Mouse (Mus musculus): Measurements from ENCODE around the gene Ccdc183. TPM values are rescaled to one million over a fixed set of nuclear protein-coding genes. Genes with fewer than 3 reads are reported as not detected.
A peak's percentile ranks its signal among the peaks of the same experiment; 100 is the strongest.

Gene Ccdc183
- polyA plus RNA-seq, 1 experiment: not detected

DNA sequence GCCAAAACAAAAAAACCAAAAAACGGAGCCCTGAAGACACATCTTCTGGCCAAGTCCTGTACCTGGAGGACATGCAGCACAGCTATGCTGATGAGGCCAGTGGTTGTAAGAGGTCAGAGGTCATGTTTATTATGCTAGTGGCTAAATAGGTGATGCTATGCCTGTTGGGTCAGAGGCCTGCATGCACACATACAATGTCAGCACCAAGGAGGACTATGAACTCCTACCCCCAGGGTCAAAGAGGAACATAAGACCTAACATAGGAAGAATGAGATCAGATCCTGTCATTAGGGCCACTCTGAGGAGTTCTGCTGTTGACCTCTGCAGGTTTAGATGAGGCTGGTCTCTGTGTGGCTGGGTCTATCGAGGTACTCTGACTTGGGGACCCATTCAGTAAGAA is 17.4 kb downstream of the Ccdc183 start:
- no peak overlapping the region for H3K4me3 ChIP-seq (ENCODE audit: low read depth, low read length)
- H3K4me1 ChIP-seq (ENCODE audit: control insufficient read depth, insufficient read depth, low read length): no peaks in the 10 kb centered on the region
- TF ChIP-seq CTCF (IDR thresholded peaks at IDR 0.05; ENCODE audit: low read depth, low read length) (no peak), EP300 (IDR thresholded peaks at IDR 0.05; ENCODE audit: insufficient read depth, low read depth, low read length) (no peak), POLR2A (IDR thresholded peaks at IDR 0.05; ENCODE audit: insufficient read depth, low read length) (no peak)
- peaks cover 25% of the 10 kb centered on the region for H3K36me3 ChIP-seq (ENCODE audit: control insufficient read depth, insufficient read depth, low read length, poor library complexity, severe bottlenecking)
- H3K9ac ChIP-seq (ENCODE audit: low read depth, poor library complexity, severe bottlenecking): no peak overlapping the region
- no peaks in the 10 kb centered on the region for H3K9me3 ChIP-seq (replicated peaks; ENCODE audit: control insufficient read depth, insufficient read depth, low read length, poor library complexity, severe bottlenecking)
- H3K27me3 ChIP-seq (ENCODE audit: control insufficient read depth, insufficient read depth, low read length, poor library complexity, severe bottlenecking): no peaks in the 10 kb centered on the region
- H3K27ac ChIP-seq (ENCODE audit: insufficient read depth, low read length): no peak overlapping the region

DNA sequence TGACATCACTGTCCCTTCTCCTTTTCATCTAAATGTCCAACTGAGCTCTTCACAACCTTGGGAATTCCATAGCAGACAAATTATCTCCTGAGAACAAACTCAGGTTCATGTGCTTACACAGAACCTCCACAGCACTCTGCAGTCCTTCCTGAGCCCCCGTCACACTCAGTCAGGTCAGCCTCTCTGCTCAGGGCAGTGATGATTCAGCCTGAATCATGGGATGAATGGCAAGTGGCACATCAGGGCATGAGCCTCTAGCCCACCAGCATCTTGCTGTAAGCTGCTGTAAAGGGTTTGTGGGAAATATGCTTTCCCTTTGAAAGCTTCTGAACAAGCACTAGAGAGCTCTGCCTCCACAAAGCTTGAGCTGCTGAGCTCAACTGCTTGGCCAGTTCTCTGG is 18.7 kb downstream of the Ccdc183 start:
- Histone ChIP-seq H3K9me3 (replicated peaks; ENCODE audit: control insufficient read depth, insufficient read depth, low read length, poor library complexity, severe bottlenecking) (no peaks in the 10 kb centered on the region), H3K4me3 (ENCODE audit: low read depth, low read length) (no peak overlapping the region), H3K27me3 (ENCODE audit: control insufficient read depth, insufficient read depth, low read length, poor library complexity, severe bottlenecking) (no peaks in the 10 kb centered on the region), H3K36me3 (ENCODE audit: control insufficient read depth, insufficient read depth, low read length, poor library complexity, severe bottlenecking) (peaks cover 29% of the 10 kb centered on the region), H3K4me1 (ENCODE audit: control insufficient read depth, insufficient read depth, low read length) (no peaks in the 10 kb centered on the region), H3K27ac (ENCODE audit: insufficient read depth, low read length) (no peak overlapping the region), H3K9ac (ENCODE audit: low read depth, poor library complexity, severe bottlenecking) (no peak overlapping the region)
- no peak for TF ChIP-seq CTCF (IDR thresholded peaks at IDR 0.05; ENCODE audit: low read depth, low read length)
- no peak for TF ChIP-seq EP300 (IDR thresholded peaks at IDR 0.05; ENCODE audit: insufficient read depth, low read depth, low read length)
- no peak for TF ChIP-seq POLR2A (IDR thresholded peaks at IDR 0.05; ENCODE audit: insufficient read depth, low read length)

DNA sequence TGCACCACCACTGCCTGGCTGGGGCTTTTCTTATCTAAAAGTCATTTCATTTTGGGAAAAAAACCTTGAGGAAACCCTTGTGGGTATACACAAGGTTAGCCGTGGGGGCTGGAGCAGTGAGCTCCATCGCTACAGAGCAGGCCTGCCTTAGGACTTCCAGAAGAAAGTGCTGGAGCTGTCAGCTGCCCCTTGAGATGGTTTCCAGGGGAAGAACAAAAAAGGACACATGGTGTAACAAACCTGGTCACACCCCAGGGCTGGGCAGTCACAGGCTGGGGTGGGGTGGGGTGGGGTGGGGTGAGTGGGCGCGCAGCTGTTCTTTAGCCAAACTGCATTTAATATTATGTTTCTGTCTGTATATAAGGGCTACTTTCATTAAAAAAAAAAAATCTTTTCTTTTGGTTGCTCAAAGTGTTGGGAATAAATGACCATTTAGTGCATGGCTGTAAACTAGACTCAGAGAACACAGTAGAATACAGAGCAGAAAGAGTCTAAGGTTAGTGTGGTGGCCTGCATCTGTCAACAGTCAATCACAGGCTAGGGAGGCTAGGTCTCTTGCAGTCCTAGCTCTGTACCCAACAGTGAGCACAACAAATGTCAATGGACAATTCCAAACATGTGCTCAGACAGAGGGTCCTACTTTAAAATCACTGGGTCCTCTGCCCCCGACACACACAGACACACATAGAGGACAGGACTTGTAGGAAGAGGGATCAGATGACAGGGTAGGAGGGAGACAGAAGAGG is 20.5 kb downstream of the Ccdc183 start:
- no peak overlapping the region for H3K9ac ChIP-seq (ENCODE audit: low read depth, poor library complexity, severe bottlenecking)
- H3K27ac ChIP-seq (ENCODE audit: insufficient read depth, low read length): no peak overlapping the region
- H3K9me3 ChIP-seq (replicated peaks; ENCODE audit: control insufficient read depth, insufficient read depth, low read length, poor library complexity, severe bottlenecking): no peaks in the 10 kb centered on the region
- no peaks in the 10 kb centered on the region for H3K4me1 ChIP-seq (ENCODE audit: control insufficient read depth, insufficient read depth, low read length)
- no peaks in the 10 kb centered on the region for H3K27me3 ChIP-seq (ENCODE audit: control insufficient read depth, insufficient read depth, low read length, poor library complexity, severe bottlenecking)
- TF ChIP-seq EP300 (IDR thresholded peaks at IDR 0.05; ENCODE audit: insufficient read depth, low read depth, low read length): no peak
- no peak for TF ChIP-seq CTCF (IDR thresholded peaks at IDR 0.05; ENCODE audit: low read depth, low read length)
- no peak for TF ChIP-seq POLR2A (IDR thresholded peaks at IDR 0.05; ENCODE audit: insufficient read depth, low read length)
- H3K36me3 ChIP-seq (ENCODE audit: control insufficient read depth, insufficient read depth, low read length, poor library complexity, severe bottlenecking): peaks cover 30% of the 10 kb centered on the region
- H3K4me3 ChIP-seq (ENCODE audit: low read depth, low read length): no peak overlapping the region

DNA sequence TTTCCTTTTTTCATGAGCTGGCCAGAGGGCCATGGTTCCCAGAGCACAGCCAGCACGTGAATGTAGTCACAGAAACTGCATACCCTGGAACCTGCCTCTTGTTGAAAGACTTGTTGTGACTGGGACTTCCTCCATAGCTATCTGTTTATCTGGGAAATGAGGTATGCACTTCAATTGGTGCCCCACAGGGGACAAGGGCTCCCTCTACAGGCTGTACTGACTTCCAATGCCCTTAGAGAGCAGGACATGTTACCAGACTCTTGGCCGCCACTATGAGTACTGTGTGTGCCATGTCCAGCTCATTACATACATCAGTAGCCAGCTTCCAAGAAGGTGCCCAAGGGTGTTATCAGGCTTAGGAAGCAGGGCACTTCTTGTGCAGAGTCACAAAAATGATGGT is 25.6 kb downstream of the Ccdc183 start:
- H3K9me3 ChIP-seq (replicated peaks; ENCODE audit: control insufficient read depth, insufficient read depth, low read length, poor library complexity, severe bottlenecking): no peaks in the 10 kb centered on the region
- no peaks in the 10 kb centered on the region for H3K4me1 ChIP-seq (ENCODE audit: control insufficient read depth, insufficient read depth, low read length)
- H3K4me3 ChIP-seq (ENCODE audit: low read depth, low read length): no peak overlapping the region
- H3K9ac ChIP-seq (ENCODE audit: low read depth, poor library complexity, severe bottlenecking): no peak overlapping the region
- H3K36me3 ChIP-seq (ENCODE audit: control insufficient read depth, insufficient read depth, low read length, poor library complexity, severe bottlenecking): peaks cover 24% of the 10 kb centered on the region
- no peaks in the 10 kb centered on the region for H3K27me3 ChIP-seq (ENCODE audit: control insufficient read depth, insufficient read depth, low read length, poor library complexity, severe bottlenecking)
- TF ChIP-seq CTCF (IDR thresholded peaks at IDR 0.05; ENCODE audit: low read depth, low read length) (peak; percentile 49), EP300 (IDR thresholded peaks at IDR 0.05; ENCODE audit: insufficient read depth, low read depth, low read length) (no peak), POLR2A (IDR thresholded peaks at IDR 0.05; ENCODE audit: insufficient read depth, low read length) (no peak)
- H3K27ac ChIP-seq (ENCODE audit: insufficient read depth, low read length): no peak overlapping the region

DNA sequence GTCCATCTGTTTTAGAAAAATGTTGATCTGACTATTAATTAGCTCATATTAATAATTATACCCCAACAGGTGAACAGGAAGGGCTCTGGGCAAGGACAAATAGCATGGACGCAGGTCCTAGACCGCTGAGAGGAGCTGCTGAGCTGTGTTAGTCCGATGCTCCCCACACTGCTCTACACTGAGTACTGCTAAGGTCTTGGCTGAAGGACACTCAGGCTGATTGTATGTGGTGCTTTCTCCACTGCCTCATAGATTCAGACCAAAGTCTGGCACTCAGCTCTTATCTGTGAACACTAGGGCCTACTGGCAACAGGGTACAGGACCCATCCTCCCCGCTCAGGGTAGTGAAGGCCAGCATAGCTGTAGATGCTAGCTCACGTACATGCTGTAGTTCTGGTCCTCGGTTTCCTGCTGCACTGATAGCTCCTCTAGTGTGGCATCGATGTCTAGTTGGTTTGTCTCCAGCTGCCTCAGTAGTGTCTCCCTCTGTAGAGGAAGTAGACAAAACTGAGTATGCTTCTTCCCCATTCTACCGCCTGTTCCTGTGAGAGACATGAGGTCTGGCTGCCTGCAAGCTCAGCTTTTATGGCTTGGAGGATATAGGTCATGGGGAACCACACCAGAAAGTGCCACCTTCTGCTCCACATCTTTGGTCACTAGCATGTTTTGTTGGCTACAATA is 29.1 kb downstream of the Ccdc183 start:
- Histone ChIP-seq H3K27ac (ENCODE audit: insufficient read depth, low read length) (no peak overlapping the region), H3K9me3 (replicated peaks; ENCODE audit: control insufficient read depth, insufficient read depth, low read length, poor library complexity, severe bottlenecking) (no peaks in the 10 kb centered on the region), H3K27me3 (ENCODE audit: control insufficient read depth, insufficient read depth, low read length, poor library complexity, severe bottlenecking) (no peaks in the 10 kb centered on the region), H3K36me3 (ENCODE audit: control insufficient read depth, insufficient read depth, low read length, poor library complexity, severe bottlenecking) (peaks cover 7% of the 10 kb centered on the region), H3K9ac (ENCODE audit: low read depth, poor library complexity, severe bottlenecking) (no peak overlapping the region), H3K4me1 (ENCODE audit: control insufficient read depth, insufficient read depth, low read length) (no peaks in the 10 kb centered on the region), H3K4me3 (ENCODE audit: low read depth, low read length) (no peak overlapping the region)
- TF ChIP-seq CTCF (IDR thresholded peaks at IDR 0.05; ENCODE audit: low read depth, low read length) (no peak), EP300 (IDR thresholded peaks at IDR 0.05; ENCODE audit: insufficient read depth, low read depth, low read length) (no peak), POLR2A (IDR thresholded peaks at IDR 0.05; ENCODE audit: insufficient read depth, low read length) (no peak)

DNA sequence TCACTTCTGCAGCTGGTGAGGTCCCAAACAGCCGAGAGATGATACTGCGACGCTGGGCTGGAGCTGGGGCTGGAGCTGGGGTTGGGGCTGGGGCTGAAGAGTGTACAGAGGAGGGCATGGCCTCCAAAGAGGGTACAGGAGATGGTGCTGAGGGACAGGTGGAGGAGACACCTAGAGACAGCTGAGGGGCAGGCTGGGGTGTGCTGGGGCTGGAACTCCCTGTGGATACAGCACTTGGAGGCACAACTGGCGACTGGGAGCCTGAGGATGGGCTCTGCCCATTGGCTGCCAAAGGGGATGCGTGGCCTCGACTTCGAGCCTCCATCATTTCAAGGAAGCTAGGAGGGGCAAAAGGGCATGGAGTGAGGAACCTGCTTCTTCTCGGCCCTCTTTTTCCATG is 30.2 kb downstream of the Ccdc183 start:
- Histone ChIP-seq H3K4me3 (ENCODE audit: low read depth, low read length) (no peak overlapping the region), H3K9me3 (replicated peaks; ENCODE audit: control insufficient read depth, insufficient read depth, low read length, poor library complexity, severe bottlenecking) (no peaks in the 10 kb centered on the region), H3K27ac (ENCODE audit: insufficient read depth, low read length) (no peak overlapping the region), H3K27me3 (ENCODE audit: control insufficient read depth, insufficient read depth, low read length, poor library complexity, severe bottlenecking) (no peaks in the 10 kb centered on the region), H3K4me1 (ENCODE audit: control insufficient read depth, insufficient read depth, low read length) (no peaks in the 10 kb centered on the region), H3K9ac (ENCODE audit: low read depth, poor library complexity, severe bottlenecking) (no peak overlapping the region), H3K36me3 (ENCODE audit: control insufficient read depth, insufficient read depth, low read length, poor library complexity, severe bottlenecking) (peaks cover 3% of the 10 kb centered on the region; the same call in 1 of the 2 replicates)
- TF ChIP-seq CTCF (IDR thresholded peaks at IDR 0.05; ENCODE audit: low read depth, low read length) (no peak), EP300 (IDR thresholded peaks at IDR 0.05; ENCODE audit: insufficient read depth, low read depth, low read length) (no peak), POLR2A (IDR thresholded peaks at IDR 0.05; ENCODE audit: insufficient read depth, low read length) (no peak)
